Mouse (Mus musculus) G1E (cell line): ENCODE data around the gene Rcan1.

Experiments used
- CTCF ChIP-seq: IDR thresholded peaks from 2 replicates; pipeline ENCODE4 v1.5.1; 2012; ENCODE audit warnings: low read depth, low read length, inconsistent platforms, mixed read lengths
- GATA1 ChIP-seq: IDR thresholded peaks from 2 replicates; pipeline ENCODE4 v1.6.1; 2012; ENCODE audit warnings: borderline replicate concordance, low read length, inconsistent platforms, mixed read lengths
- TAL1 ChIP-seq: conservative IDR thresholded peaks from 2 replicates; pipeline ENCODE4 v1.6.1; 2012; ENCODE audit warnings: low read depth, low read length, inconsistent platforms, mixed read lengths

GRCm38 (mm10) chr16:92457594-92457993 lies 13.1 kb downstream of the Rcan1 start:
- TF ChIP-seq TAL1 (peak; percentile 83), GATA1 (no peak), CTCF (peak; percentile 94)
